Mouse (Mus musculus) liver, embryonic 12.5 days (tissue): ENCODE measurements at regions not wholly inside any gene's neighbourhood (a gene's known extent, or its start where the extent isn't known, plus 50 kb on each side); places are given as distances from the start of the nearest gene placed in this dataset.

Experiments
- ATAC-seq: fragments of 200-750 bp; cut with Nextera tagmentation; 2 replicates; pipeline ENCODE4 v1.8.0; 2017; ENCODE audit warnings: moderate number of reproducible peaks, mild to moderate bottlenecking, moderate library complexity
- H3K27ac ChIP-seq: fragments of 300-500 bp; sonication (generic); 2 replicates; pipeline ENCODE4 v1.5.1; 2016; ENCODE audit warnings: mild to moderate bottlenecking
- H3K27me3 ChIP-seq: fragments of 300-500 bp; sonication (generic); replicated peaks from 2 replicates; pipeline ENCODE4 v1.6.1; 2016; ENCODE audit warnings: mild to moderate bottlenecking, moderate library complexity
- H3K36me3 ChIP-seq: fragments of 300-500 bp; sonication (generic); 2 replicates; pipeline ENCODE4 v1.6.1; 2016; ENCODE audit warnings: mild to moderate bottlenecking, moderate library complexity
- H3K4me1 ChIP-seq: fragments of 300-500 bp; sonication (generic); 2 replicates; pipeline ENCODE4 v1.6.1; 2016
- H3K4me2 ChIP-seq: fragments of 300-500 bp; sonication (generic); 2 replicates; pipeline ENCODE4 v1.6.1; 2016; ENCODE audit warnings: mild to moderate bottlenecking, moderate library complexity
- H3K4me3 ChIP-seq: fragments of 300-500 bp; sonication (generic); 2 replicates; pipeline ENCODE4 v1.5.1; 2016; ENCODE audit warnings: mild to moderate bottlenecking, moderate library complexity
- H3K9ac ChIP-seq: fragments of 300-500 bp; sonication (generic); 2 replicates; pipeline ENCODE4 v1.6.1; 2016; ENCODE audit warnings: mild to moderate bottlenecking, moderate library complexity
- H3K9me3 ChIP-seq: fragments of 300-500 bp; sonication (generic); replicated peaks from 2 replicates; pipeline ENCODE4 v1.6.1; 2016; ENCODE audit warnings: mild to moderate bottlenecking, moderate library complexity
- WGBS: fragments of 180-500 bp; shearing (Covaris S2); methylation state at CpG from one replicate; pipeline ENCODE4 v1.1.7; 2016; ENCODE audit not compliant: insufficient replicate concordance; 5-methylcytosine and 5-hydroxymethylcytosine counted together

DNA sequence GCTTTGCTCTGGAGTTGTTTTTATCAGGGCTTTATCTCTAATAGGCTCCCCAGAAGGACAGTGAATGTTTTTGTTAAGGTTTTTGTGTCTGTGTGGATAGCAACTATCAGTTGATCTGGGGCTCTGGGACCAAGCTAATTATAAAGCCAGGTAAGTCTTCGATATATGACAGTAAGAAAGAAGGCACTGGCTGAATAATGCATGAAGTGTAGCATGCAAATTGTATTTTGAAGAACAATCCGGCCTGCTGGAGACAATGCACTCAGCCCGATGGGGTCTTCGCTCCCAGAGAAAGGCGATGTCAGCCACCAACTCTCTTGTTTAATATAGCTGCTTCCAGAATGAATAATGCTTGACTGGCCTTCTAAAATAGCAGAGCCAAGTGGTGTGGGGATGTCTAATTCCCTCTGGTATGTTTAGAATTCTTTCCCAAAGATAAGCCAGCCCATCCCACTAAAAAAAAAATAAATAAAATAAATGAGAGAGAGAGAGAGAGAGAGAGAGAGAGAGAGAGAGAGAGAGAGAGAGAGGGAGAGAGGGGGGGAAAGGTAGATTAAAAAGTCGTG is 68.6 kb downstream of the Dad1 start:
- Histone ChIP-seq H3K9ac (no peak overlapping the region), H3K27me3 (peaks cover 70% of the 10 kb centered on the region), H3K9me3 (no peaks in the 10 kb centered on the region), H3K4me1 (no peaks in the 10 kb centered on the region), H3K4me2 (no peak overlapping the region), H3K36me3 (no peaks in the 10 kb centered on the region), H3K27ac (no peak overlapping the region), H3K4me3 (no peak overlapping the region)
- WGBS: 53% methylated on average over 6 of the region's 6 CpGs
- no peak for ATAC-seq

DNA sequence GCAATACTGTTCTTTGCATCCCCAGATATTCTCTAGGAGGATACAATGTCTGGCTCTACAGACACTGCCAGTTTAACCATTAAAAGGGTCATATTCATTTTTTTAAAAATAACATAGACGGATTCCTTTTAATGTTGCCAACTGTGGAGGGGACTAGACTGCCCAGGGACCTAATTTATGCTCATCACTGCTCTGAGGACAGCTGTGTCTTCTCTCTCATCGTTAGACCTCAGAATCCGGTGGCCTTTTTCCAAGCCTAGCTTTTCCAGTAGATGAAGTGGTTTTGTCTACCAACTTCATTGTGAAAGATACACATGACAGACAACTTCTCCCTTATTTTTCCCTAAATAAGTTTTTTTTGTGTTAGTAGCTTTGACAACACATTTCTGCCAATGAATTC is 70.0 kb downstream of the Dad1 start:
- Histone ChIP-seq H3K4me3 (no peak overlapping the region), H3K4me2 (no peak overlapping the region), H3K27ac (no peak overlapping the region), H3K36me3 (no peaks in the 10 kb centered on the region), H3K27me3 (peaks cover 73% of the 10 kb centered on the region), H3K9me3 (no peaks in the 10 kb centered on the region), H3K4me1 (no peaks in the 10 kb centered on the region), H3K9ac (no peak overlapping the region)
- 78% methylated on average over 3 of the region's 3 CpGs for WGBS
- ATAC-seq: no peak

DNA sequence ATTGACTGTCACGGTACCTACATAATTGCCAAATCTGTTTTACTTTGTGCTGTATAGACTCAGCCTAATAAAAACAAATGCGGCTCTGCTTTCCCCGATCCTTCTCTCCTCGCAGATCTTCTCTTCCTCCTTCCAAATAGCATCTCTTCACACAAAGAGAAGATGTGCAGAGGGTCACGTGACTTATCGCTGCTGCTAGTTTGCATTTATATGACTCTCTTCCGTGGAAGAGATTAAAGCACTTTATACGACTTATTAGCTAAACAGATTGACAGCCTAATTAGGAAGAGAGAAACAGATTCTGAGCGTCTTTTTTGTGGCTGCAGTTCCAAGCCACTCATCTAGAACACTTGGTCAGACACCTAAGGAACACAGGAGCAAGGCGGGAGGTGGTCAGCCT is 71.1 kb downstream of the Dad1 start:
- Histone ChIP-seq H3K9me3 (no peaks in the 10 kb centered on the region), H3K4me3 (no peak overlapping the region), H3K36me3 (no peaks in the 10 kb centered on the region), H3K9ac (no peak overlapping the region), H3K27me3 (peaks cover 82% of the 10 kb centered on the region), H3K4me1 (no peaks in the 10 kb centered on the region), H3K27ac (no peak overlapping the region), H3K4me2 (no peak overlapping the region)
- no peak for ATAC-seq
- WGBS: 71% methylated on average over 10 of the region's 10 CpGs

DNA sequence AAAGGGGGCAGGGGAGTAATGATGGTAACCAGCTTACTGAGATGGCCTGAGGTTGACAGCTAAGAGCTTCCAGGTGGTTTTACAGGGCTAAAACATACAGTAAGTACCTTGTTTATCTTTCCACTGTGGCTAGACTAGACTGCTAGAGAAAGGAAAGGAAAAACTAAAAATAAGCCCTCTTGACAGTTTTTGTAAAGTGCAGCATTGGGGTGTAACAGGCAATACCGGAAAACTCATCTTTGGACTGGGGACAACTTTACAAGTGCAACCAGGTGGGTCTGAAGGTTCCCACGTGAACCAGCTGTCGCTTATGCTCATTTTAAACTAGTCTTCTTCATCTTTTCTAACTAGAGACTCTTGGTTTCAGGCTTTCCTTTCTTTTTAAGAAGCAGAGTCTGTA is 72.6 kb downstream of the Dad1 start:
- 74% methylated on average over 3 of the region's 3 CpGs for WGBS
- Histone ChIP-seq H3K4me3 (no peak overlapping the region), H3K27me3 (peaks cover 82% of the 10 kb centered on the region), H3K9me3 (no peaks in the 10 kb centered on the region), H3K4me2 (no peak overlapping the region), H3K27ac (no peak overlapping the region), H3K4me1 (peaks cover 6% of the 10 kb centered on the region), H3K36me3 (no peaks in the 10 kb centered on the region), H3K9ac (no peak overlapping the region)
- no peak for ATAC-seq

GRCm38 (mm10) chr14:54180754-54181153 is 73.2 kb downstream of the Dad1 start:
- Histone ChIP-seq H3K4me1 (peaks cover 9% of the 10 kb centered on the region), H3K4me3 (no peak overlapping the region), H3K4me2 (no peak overlapping the region), H3K9ac (no peak overlapping the region), H3K9me3 (no peaks in the 10 kb centered on the region), H3K27me3 (peaks cover 85% of the 10 kb centered on the region), H3K27ac (no peak overlapping the region), H3K36me3 (no peaks in the 10 kb centered on the region)
- ATAC-seq: no peak
- 61% methylated on average over 3 of the region's 3 CpGs for WGBS

DNA sequence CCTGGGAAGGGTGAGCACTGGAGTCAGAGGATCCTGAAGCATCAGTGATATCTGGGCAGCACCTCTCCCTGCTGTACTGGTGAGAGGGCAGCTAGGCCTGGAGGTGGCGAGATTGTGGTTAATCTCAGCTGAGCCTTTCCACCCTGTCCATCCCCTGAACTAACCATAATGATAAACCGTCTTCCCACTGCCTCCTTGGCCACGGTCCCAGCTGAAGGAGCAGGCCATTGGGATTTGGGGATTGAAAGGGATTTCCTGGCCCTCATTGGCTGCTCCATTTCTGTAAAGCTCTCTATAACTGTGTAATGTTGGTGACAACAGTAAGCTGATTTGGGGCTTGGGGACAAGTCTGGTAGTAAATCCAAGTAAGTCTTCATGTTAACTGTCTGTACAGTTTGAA is 73.6 kb downstream of the Dad1 start:
- H3K9me3 ChIP-seq: no peaks in the 10 kb centered on the region
- no peak overlapping the region for H3K4me2 ChIP-seq
- 36% methylated on average over 3 of the region's 3 CpGs for WGBS
- peaks cover 86% of the 10 kb centered on the region for H3K27me3 ChIP-seq
- H3K4me1 ChIP-seq: peaks cover 9% of the 10 kb centered on the region
- H3K27ac ChIP-seq: no peak overlapping the region
- no peak for ATAC-seq
- no peak overlapping the region for H3K9ac ChIP-seq
- H3K36me3 ChIP-seq: no peaks in the 10 kb centered on the region
- H3K4me3 ChIP-seq: no peak overlapping the region

GRCm38 (mm10) chr14:54178856-54179255 is 75.0 kb downstream of the Dad1 start:
- Histone ChIP-seq H3K4me2 (no peak overlapping the region), H3K9ac (no peak overlapping the region), H3K4me1 (peaks cover 9% of the 10 kb centered on the region), H3K4me3 (no peak overlapping the region), H3K27me3 (peaks cover 87% of the 10 kb centered on the region), H3K36me3 (no peaks in the 10 kb centered on the region), H3K27ac (no peak overlapping the region), H3K9me3 (no peaks in the 10 kb centered on the region)
- ATAC-seq: no peak
- 61% methylated on average over 3 of the region's 3 CpGs for WGBS

- Histone ChIP-seq H3K27me3 (peaks cover 88% of the 10 kb centered on the region), H3K36me3 (no peaks in the 10 kb centered on the region), H3K4me2 (0 out of 2 replicates have a peak overlapping the region, but pooled peaks have one; percentile 3), H3K4me3 (no peak overlapping the region), H3K4me1 (peaks cover 9% of the 10 kb centered on the region), H3K9me3 (no peaks in the 10 kb centered on the region), H3K9ac (no peak overlapping the region), H3K27ac (no peak overlapping the region)
- no peak for ATAC-seq
- WGBS: 14% methylated on average over 14 of the region's 14 CpGs
These were observed 77.4 kb downstream of the Dad1 start for GRCm38 (mm10) chr14:54176469-54176868.

- Histone ChIP-seq H3K4me2 (no peak overlapping the region), H3K9ac (no peak overlapping the region), H3K27me3 (peaks cover 88% of the 10 kb centered on the region), H3K4me3 (no peak overlapping the region), H3K9me3 (no peaks in the 10 kb centered on the region), H3K36me3 (no peaks in the 10 kb centered on the region), H3K4me1 (peaks cover 9% of the 10 kb centered on the region), H3K27ac (no peak overlapping the region)
- WGBS: 46% methylated on average over 5 of the region's 5 CpGs
- no peak for ATAC-seq
These were observed 78.4 kb downstream of the Dad1 start for GRCm38 (mm10) chr14:54175476-54175875.

- Histone ChIP-seq H3K27ac (no peak overlapping the region), H3K9ac (no peak overlapping the region), H3K4me2 (no peak overlapping the region), H3K36me3 (no peaks in the 10 kb centered on the region), H3K4me1 (peaks cover 9% of the 10 kb centered on the region), H3K4me3 (no peak overlapping the region), H3K9me3 (no peaks in the 10 kb centered on the region), H3K27me3 (peaks cover 77% of the 10 kb centered on the region)
- ATAC-seq: no peak
- WGBS: 69% methylated on average over 5 of the region's 5 CpGs
These were observed 80.6 kb downstream of the Dad1 start for GRCm38 (mm10) chr14:54173316-54173715.

DNA sequence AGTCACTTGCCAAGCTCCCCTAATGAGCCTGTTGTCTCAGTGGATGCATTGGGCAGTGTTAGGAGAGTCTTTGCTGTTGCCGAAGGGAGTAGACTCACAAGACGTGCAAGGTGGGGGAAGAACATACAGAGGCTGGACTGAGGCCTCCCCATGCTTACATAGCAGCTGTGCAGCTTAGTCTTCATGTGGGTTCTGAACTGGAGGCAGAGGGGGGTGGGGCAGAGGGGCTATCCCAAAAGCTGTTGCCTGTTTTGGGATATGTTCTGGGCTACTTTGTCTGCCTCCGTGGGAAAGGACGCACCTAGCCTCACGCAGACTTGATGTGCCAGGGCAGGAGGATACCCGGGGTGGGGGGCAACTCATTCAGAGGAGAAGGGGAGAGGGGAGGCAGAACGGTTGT is 84.7 kb downstream of the Dad1 start:
- peaks cover 69% of the 10 kb centered on the region for H3K27me3 ChIP-seq
- no peak overlapping the region for H3K27ac ChIP-seq

DNA sequence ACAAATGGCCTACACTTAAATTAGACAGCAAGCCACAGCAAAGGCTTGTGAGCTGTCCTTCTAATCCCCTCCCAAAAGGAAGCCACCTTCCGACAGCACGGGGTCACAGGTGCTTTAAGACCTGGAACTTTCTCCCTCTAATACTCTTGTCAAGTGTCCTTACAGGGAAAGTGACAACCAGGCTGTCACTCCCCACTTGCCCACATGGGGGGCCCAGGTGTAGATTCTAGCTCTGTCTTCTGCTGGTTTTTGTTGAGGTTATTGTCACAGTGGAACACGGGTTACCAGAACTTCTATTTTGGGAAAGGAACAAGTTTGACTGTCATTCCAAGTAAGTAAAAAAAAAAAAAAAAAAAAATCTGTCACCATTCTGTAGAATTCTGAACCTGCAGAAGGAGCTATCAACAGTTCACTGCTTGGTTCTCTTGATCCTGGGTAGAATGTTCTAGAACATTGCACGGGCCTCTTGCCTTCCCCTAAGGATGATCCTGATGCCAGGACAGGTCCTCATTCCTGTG is 85.4 kb downstream of the Dad1 start:
- Histone ChIP-seq H3K9me3 (no peaks in the 10 kb centered on the region), H3K27ac (no peak overlapping the region), H3K27me3 (peaks cover 66% of the 10 kb centered on the region), H3K36me3 (no peaks in the 10 kb centered on the region), H3K9ac (no peak overlapping the region), H3K4me3 (no peak overlapping the region), H3K4me1 (no peaks in the 10 kb centered on the region), H3K4me2 (no peak overlapping the region)
- WGBS: 48% methylated on average over 4 of the region's 4 CpGs
- no peak for ATAC-seq

More for the DNA sequence above, 84.7 kb downstream of the Dad1 start:
- H3K4me3 ChIP-seq: no peak overlapping the region
- H3K9me3 ChIP-seq: no peaks in the 10 kb centered on the region
- H3K36me3 ChIP-seq: no peaks in the 10 kb centered on the region
- ATAC-seq: no peak
- H3K4me1 ChIP-seq: no peaks in the 10 kb centered on the region
- no peak overlapping the region for H3K9ac ChIP-seq
- WGBS: 78% methylated on average over 7 of the region's 7 CpGs
- H3K4me2 ChIP-seq: no peak overlapping the region

- Histone ChIP-seq H3K9me3 (no peaks in the 10 kb centered on the region), H3K4me2 (no peak overlapping the region), H3K27ac (no peak overlapping the region), H3K36me3 (no peaks in the 10 kb centered on the region), H3K9ac (no peak overlapping the region), H3K4me1 (no peaks in the 10 kb centered on the region), H3K4me3 (no peak overlapping the region), H3K27me3 (peaks cover 64% of the 10 kb centered on the region)
- 39% methylated on average over 3 of the region's 3 CpGs for WGBS
- ATAC-seq: no peak
These were observed 87.8 kb downstream of the Dad1 start for GRCm38 (mm10) chr14:54166057-54166456.
